In the genomic region with DNA sequence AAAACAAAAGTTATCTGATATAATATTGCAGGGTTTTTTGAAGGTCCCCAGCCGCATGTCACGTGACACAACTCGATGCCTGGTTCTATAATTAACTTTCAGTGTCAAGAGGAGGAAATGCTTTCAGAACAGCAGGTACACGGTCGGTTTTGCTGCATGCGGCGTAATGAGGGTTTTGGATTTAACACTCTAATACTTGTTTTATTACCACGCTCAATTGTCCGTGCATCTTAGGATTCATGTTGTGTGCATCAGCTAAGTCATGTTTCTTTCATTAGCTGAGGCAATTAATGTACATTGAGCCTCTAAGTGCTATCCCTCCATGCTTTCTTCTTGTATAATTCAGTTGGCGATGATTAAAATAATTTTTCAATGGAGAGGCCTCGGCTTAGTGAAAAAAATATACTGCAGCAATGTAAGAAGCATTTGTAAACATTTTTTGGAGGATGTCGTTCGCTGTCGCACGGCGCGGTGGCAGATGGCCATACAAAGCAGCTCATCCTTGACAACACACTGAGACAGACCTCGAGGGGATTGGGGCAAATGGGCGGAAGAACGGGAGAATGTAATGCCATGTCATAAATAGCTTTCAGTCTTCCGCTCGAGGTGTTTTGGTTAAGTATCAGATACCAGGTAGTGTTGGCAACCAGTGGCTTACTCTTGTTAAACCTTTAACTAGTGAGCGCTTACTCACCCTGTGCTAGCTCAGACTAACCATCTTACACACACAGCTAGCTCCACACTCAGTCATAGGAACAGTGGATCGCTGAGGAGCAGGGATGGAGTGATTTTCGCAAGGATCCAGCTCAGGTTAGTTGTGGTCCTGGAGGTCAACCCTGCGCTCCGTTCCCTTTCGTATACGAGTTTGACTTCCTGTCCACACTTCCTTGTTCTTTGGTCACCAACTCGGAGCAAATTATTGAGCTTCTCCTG, we compare ENCODE assay signal across 14 mouse cellular contexts.
DNase-seq lines count a peak whose midpoint lies in the region; ATAC-seq and TF ChIP-seq lines count a peak whose summit lies in the region.
"Had no signal": no experiment of that assay in that cellular context is flagged by ENCODE, and none has a peak within 500 bp of the region (broad histone marks: within the 10 kb centered on the region; RNA-seq: fewer than 3 reads in every experiment).

No protein-coding gene starts in this region.

- WGBS in heart, embryonic 11.5 days (ENCODE audit: insufficient replicate concordance) = 82% methylated on average over 30 of the region's 30 CpGs
- WGBS in spleen, adult 2 months = 58% methylated on average over 30 of the region's 30 CpGs
- WGBS in hindbrain, embryonic 16.5 days = 48% methylated on average over 30 of the region's 30 CpGs

- H3K9ac ChIP-seq in heart, embryonic 11.5 days (ENCODE audit: low read depth, low read length) = no peak overlapping the region
- no peak overlapping the region; the same call in 1 of the 2 replicates for H3K9ac ChIP-seq in hindbrain, embryonic 16.5 days (ENCODE audit: low read depth, low read length)

- H3K36me3 ChIP-seq in heart, embryonic 11.5 days (ENCODE audit: control insufficient read depth, insufficient read depth, low read length) = no peaks in the 10 kb centered on the region
- no peaks in the 10 kb centered on the region for H3K36me3 ChIP-seq in spleen, adult 2 months (ENCODE audit: control insufficient read depth, insufficient read depth, low read length)
- H3K36me3 ChIP-seq in hindbrain, embryonic 16.5 days (ENCODE audit: control insufficient read depth, insufficient read depth, low read length) = no peaks in the 10 kb centered on the region

- 0 out of 2 replicates have a peak, but pooled peaks cover 2% of the 10 kb centered on the region for H3K9me3 ChIP-seq in heart, embryonic 11.5 days (replicated peaks; ENCODE audit: control insufficient read depth, low read length)
- H3K9me3 ChIP-seq in hindbrain, embryonic 16.5 days (ENCODE audit: control insufficient read depth, low read length) = no peaks in the 10 kb centered on the region

- H3K4me3 ChIP-seq in heart, embryonic 11.5 days (ENCODE audit: low read depth, low read length) = no peak overlapping the region
- peak overlapping the region; percentile 12; the same call in 1 of the 2 replicates for H3K4me3 ChIP-seq in spleen, adult 2 months (ENCODE audit: extremely low read depth, insufficient read depth, insufficient read length)
- H3K4me3 ChIP-seq in hindbrain, embryonic 16.5 days (ENCODE audit: low read length) = 0 out of 2 replicates have a peak overlapping the region, but pooled peaks have one; percentile 1

- H3K27ac ChIP-seq in heart, embryonic 11.5 days (ENCODE audit: low read depth, low read length) = no peak overlapping the region
- H3K27ac ChIP-seq in spleen, adult 2 months (ENCODE audit: insufficient read depth, low read length) = no peak overlapping the region
- peak overlapping the region; percentile 51 for H3K27ac ChIP-seq in hindbrain, embryonic 16.5 days (ENCODE audit: low read depth, low read length)
- H3K27ac ChIP-seq: stomach, postnatal 0 days had no signal

- no peak for TF ChIP-seq CTCF in spleen, adult 2 months (IDR thresholded peaks at IDR 0.05; ENCODE audit: extremely low read depth, insufficient read depth, insufficient read length, insufficient replicate concordance)

- H3K4me2 ChIP-seq in heart, embryonic 11.5 days = no peak overlapping the region
- H3K4me2 ChIP-seq in hindbrain, embryonic 16.5 days (ENCODE audit: low read length) = peak overlapping the region; percentile 40

- DNase-seq in heart, adult 18-20 months = peak; percentile 14
- no peak for DNase-seq in spleen, adult 2 months (ENCODE audit: low read depth in 1 of 2, low spot score in 2 of 2)
- DNase-seq in spleen, postnatal 4 days (ENCODE audit: low spot score in 2 of 2) = no peak
- DNase-seq in retina, postnatal 1 day = peak; percentile 71
- no peak for DNase-seq in ovary, postnatal 36 days (ENCODE audit: low spot score)
- DNase-seq in layer of hippocampus, adult 9-10 months (ENCODE audit: low spot score) = no peak
- DNase-seq: kidney, adult 8-10 months; layer of hippocampus, postnatal 36 days; liver; lung, postnatal 10 days; right cerebral cortex, postnatal 14 days had no signal

- no peaks in the 10 kb centered on the region for H3K4me1 ChIP-seq in heart, embryonic 11.5 days (ENCODE audit: control insufficient read depth, insufficient read depth, low read length)
- H3K4me1 ChIP-seq in spleen, adult 2 months (ENCODE audit: control insufficient read depth, insufficient read depth, insufficient read length) = peaks cover 2% of the 10 kb centered on the region; the same call in 1 of the 2 replicates
- H3K4me1 ChIP-seq in hindbrain, embryonic 16.5 days (ENCODE audit: control insufficient read depth, insufficient read depth, low read depth, low read length) = no peaks in the 10 kb centered on the region; the same call in 1 of the 2 replicates

- no peak for ATAC-seq in heart, embryonic 11.5 days (replicated peaks; ENCODE audit: insufficient number of reproducible peaks, low FRiP score, low TSS enrichment)
- peak; percentile 82 for ATAC-seq in hindbrain, embryonic 16.5 days

- no peaks in the 10 kb centered on the region for H3K27me3 ChIP-seq in heart, embryonic 11.5 days (ENCODE audit: control insufficient read depth, insufficient read depth, low read length)
- H3K27me3 ChIP-seq in spleen, adult 2 months (ENCODE audit: control insufficient read depth, insufficient read depth, low read length) = no peaks in the 10 kb centered on the region
- H3K27me3 ChIP-seq in hindbrain, embryonic 16.5 days (replicated peaks; ENCODE audit: control insufficient read depth, insufficient read depth, low read length) = no peaks in the 10 kb centered on the region

- no peak for TF ChIP-seq POLR2A in spleen, adult 2 months (IDR thresholded peaks at IDR 0.05; ENCODE audit: low read depth, low read length)

Comparison
In these comparisons a context has a peak if more than half of its experiments do, and no peak if none do; other contexts are left out.
1. DNase-seq: peak in heart, adult 18-20 months (2 of 2) and retina, postnatal 1 day (single experiment); none in spleen, adult 2 months (0 of 2), spleen, postnatal 4 days (0 of 2), ovary, postnatal 36 days (single experiment) and layer of hippocampus, adult 9-10 months (single experiment).